Mouse (Mus musculus): Measurements from ENCODE around the gene Lat. TPM values are rescaled to one million over a fixed set of nuclear protein-coding genes. Genes with fewer than 3 reads are reported as not detected.

The Lat gene
- polyA plus RNA-seq, 1 experiment, result 0.23 TPM

DNA sequence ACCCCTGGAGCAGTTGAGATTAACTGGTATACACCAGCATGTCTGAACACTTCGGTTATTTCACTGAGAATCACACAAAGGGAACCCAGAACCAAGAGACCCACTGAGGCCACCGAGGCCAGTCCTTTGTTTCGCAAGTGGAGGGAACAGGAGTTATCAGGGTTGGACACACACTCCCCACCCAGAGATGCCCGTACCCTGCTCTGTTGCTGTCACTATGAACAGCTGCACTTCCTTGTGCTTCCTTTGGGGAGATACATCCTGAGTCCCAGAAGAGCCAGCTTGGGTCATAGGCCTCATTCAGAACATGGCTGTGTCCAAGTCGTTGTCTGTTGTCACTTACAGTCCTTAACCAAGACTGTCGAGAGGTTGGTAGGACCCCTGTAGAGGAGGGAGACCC is 6.3 kb downstream of the Lat start:
- Histone ChIP-seq H3K4me3 (ENCODE audit: insufficient read depth, poor library complexity, severe bottlenecking) (no peak overlapping the region), H3K79me2 (ENCODE audit: control insufficient read depth, insufficient read depth) (no peaks in the 10 kb centered on the region), H3K36me3 (ENCODE audit: control insufficient read depth, insufficient read depth) (no peaks in the 10 kb centered on the region), H3ac (ENCODE audit: control insufficient read depth, insufficient read length, low read depth) (no peak overlapping the region), H3K79me3 (ENCODE audit: low read depth) (no peaks in the 10 kb centered on the region), H3K27me3 (ENCODE audit: control insufficient read depth, insufficient read depth, insufficient read length) (no peaks in the 10 kb centered on the region)
- TF ChIP-seq CEBPB (IDR thresholded peaks at IDR 0.05; ENCODE audit: low read depth) (no peak), MAX (IDR thresholded peaks at IDR 0.05) (no peak), MYOG (IDR thresholded peaks at IDR 0.05; ENCODE audit: control insufficient read depth, extremely low read depth, insufficient read length) (no peak), CTCF (IDR thresholded peaks at IDR 0.05; ENCODE audit: control insufficient read depth, insufficient read depth, insufficient read length) (no peak), FOSL1 (IDR thresholded peaks at IDR 0.05; ENCODE audit: insufficient read depth, low read length, poor library complexity, severe bottlenecking) (no peak), USF1 (IDR thresholded peaks at IDR 0.05; ENCODE audit: low read depth) (no peak), MYOD1 (IDR thresholded peaks at IDR 0.05; ENCODE audit: control insufficient read depth, insufficient read length, low read depth) (no peak)

DNA sequence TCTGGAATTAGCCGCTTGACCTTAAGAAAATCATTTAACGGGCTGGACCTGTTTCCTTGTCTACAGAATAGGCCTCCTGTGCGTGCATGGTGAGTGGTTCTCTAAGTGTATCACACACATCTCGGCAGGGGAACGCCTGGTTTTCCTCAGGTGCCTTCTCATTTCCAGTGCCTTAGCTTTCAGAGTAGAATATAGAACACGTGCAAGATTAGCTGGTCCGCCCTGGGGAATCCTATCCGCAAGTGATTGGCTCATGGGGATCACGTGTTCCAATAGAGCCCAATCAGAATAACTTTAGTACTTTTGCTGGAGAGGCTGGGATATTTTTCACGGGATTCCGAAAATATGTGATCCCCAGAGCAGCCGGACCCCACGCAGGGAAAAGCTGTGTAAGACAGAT is 10.3 kb downstream of the Lat start:
- H3K4me3 ChIP-seq (ENCODE audit: insufficient read depth, poor library complexity, severe bottlenecking), result no peak overlapping the region
- TF ChIP-seq MYOG (IDR thresholded peaks at IDR 0.05; ENCODE audit: control insufficient read depth, extremely low read depth, insufficient read length) (no peak), CTCF (IDR thresholded peaks at IDR 0.05; ENCODE audit: control insufficient read depth, insufficient read depth, insufficient read length) (no peak), USF1 (IDR thresholded peaks at IDR 0.05; ENCODE audit: low read depth) (peak; percentile 94), MYOD1 (IDR thresholded peaks at IDR 0.05; ENCODE audit: control insufficient read depth, insufficient read length, low read depth) (no peak), MAX (IDR thresholded peaks at IDR 0.05) (no peak), FOSL1 (IDR thresholded peaks at IDR 0.05; ENCODE audit: insufficient read depth, low read length, poor library complexity, severe bottlenecking) (no peak)
- no peaks in the 10 kb centered on the region for H3K79me3 ChIP-seq (ENCODE audit: low read depth)
- no peaks in the 10 kb centered on the region for H3K36me3 ChIP-seq (ENCODE audit: control insufficient read depth, insufficient read depth)
- H3K79me2 ChIP-seq (ENCODE audit: control insufficient read depth, insufficient read depth), result no peaks in the 10 kb centered on the region
- H3ac ChIP-seq (ENCODE audit: control insufficient read depth, insufficient read length, low read depth), result no peak overlapping the region
- peaks cover 3% of the 10 kb centered on the region for H3K27me3 ChIP-seq (ENCODE audit: control insufficient read depth, insufficient read depth, insufficient read length)

- Histone ChIP-seq H3K36me3 (ENCODE audit: control insufficient read depth, insufficient read depth) (no peaks in the 10 kb centered on the region), H3K79me3 (ENCODE audit: low read depth) (no peaks in the 10 kb centered on the region), H3ac (ENCODE audit: control insufficient read depth, insufficient read length, low read depth) (no peak overlapping the region), H3K27me3 (ENCODE audit: control insufficient read depth, insufficient read depth, insufficient read length) (peaks cover 8% of the 10 kb centered on the region), H3K4me3 (ENCODE audit: insufficient read depth, poor library complexity, severe bottlenecking) (no peak overlapping the region), H3K79me2 (ENCODE audit: control insufficient read depth, insufficient read depth) (no peaks in the 10 kb centered on the region)
- no peak for TF ChIP-seq MYOD1 (IDR thresholded peaks at IDR 0.05; ENCODE audit: control insufficient read depth, insufficient read length, low read depth)
Observed at GRCm38 (mm10) chr7:126358413-126358812, 11.0 kb downstream of the Lat start.

DNA sequence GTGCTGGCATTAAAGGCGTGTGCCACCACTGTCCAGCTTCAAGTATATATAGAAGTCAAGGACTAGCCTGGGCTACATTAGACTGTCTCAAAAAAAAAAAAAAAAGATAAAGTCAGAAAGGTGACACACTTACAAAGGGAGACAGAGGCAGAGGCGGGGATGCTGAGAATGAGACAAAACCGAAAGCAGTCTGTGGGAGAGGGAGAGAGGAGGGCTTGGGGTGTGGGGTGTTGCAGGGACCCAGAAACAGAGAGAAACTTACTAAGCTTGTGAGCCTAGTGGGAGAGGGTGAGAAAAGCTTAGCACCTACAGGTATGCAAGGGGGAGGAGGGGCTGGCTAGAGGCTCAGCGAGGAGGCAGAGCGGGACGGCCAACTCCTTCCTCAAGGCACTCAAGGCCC is 11.5 kb downstream of the Lat start:
- H3K27me3 ChIP-seq (ENCODE audit: control insufficient read depth, insufficient read depth, insufficient read length), result peaks cover 10% of the 10 kb centered on the region
- TF ChIP-seq MYOD1 (IDR thresholded peaks at IDR 0.05; ENCODE audit: control insufficient read depth, insufficient read length, low read depth) (no peak), MAX (IDR thresholded peaks at IDR 0.05) (no peak), MYOG (IDR thresholded peaks at IDR 0.05; ENCODE audit: control insufficient read depth, extremely low read depth, insufficient read length) (no peak), USF1 (IDR thresholded peaks at IDR 0.05; ENCODE audit: low read depth) (no peak), FOSL1 (IDR thresholded peaks at IDR 0.05; ENCODE audit: insufficient read depth, low read length, poor library complexity, severe bottlenecking) (no peak), CEBPB (IDR thresholded peaks at IDR 0.05; ENCODE audit: low read depth) (no peak), CTCF (IDR thresholded peaks at IDR 0.05; ENCODE audit: control insufficient read depth, insufficient read depth, insufficient read length) (no peak)
- H3K79me3 ChIP-seq (ENCODE audit: low read depth), result no peaks in the 10 kb centered on the region
- no peak overlapping the region for H3K4me3 ChIP-seq (ENCODE audit: insufficient read depth, poor library complexity, severe bottlenecking)
- no peaks in the 10 kb centered on the region for H3K36me3 ChIP-seq (ENCODE audit: control insufficient read depth, insufficient read depth)
- H3K79me2 ChIP-seq (ENCODE audit: control insufficient read depth, insufficient read depth), result no peaks in the 10 kb centered on the region
- no peak overlapping the region for H3ac ChIP-seq (ENCODE audit: control insufficient read depth, insufficient read length, low read depth)

DNA sequence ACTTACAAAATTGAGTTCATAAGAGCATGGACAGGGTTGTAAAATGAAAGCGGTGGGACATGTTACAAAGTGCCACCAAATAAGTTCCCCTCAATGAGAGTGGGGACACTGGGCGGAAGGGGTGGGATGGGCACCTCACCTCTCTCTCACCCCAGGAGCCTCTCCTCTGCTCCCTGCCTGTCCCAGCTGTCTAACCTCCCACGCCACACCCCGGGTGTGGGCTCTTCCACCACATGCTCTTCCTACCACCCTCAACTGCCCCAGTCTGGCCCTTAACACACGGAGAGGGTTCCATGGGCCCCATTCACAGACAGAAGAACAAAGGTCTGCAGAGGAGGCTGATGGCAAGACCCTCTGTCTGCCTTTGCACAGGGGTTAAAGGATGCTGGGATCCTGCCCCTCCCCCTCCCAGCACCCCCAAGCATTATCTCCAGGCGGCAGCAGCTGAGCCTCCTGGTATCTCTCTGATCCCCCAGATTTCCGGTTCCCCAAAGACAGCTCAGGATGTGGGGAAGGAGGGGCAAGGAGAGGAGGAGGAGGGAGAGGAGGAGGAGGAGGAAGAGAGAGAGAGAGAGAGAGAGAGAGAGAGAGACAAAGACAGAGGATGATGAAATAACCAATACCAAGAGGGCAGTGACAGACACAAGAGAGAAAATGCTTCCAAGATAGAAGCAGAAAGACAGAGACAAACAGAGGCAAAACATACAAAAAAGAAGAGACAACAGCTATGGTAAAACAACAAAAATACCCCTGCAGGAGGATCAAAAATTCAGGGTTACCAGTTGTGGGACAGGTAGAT is 12.4 kb downstream of the Lat start:
- no peak overlapping the region for H3K4me3 ChIP-seq (ENCODE audit: insufficient read depth, poor library complexity, severe bottlenecking)
- TF ChIP-seq MYOG (IDR thresholded peaks at IDR 0.05; ENCODE audit: control insufficient read depth, extremely low read depth, insufficient read length) (no peak), USF1 (IDR thresholded peaks at IDR 0.05; ENCODE audit: low read depth) (no peak), FOSL1 (IDR thresholded peaks at IDR 0.05; ENCODE audit: insufficient read depth, low read length, poor library complexity, severe bottlenecking) (no peak), MYOD1 (IDR thresholded peaks at IDR 0.05; ENCODE audit: control insufficient read depth, insufficient read length, low read depth) (no peak), CEBPB (IDR thresholded peaks at IDR 0.05; ENCODE audit: low read depth) (no peak), CTCF (IDR thresholded peaks at IDR 0.05; ENCODE audit: control insufficient read depth, insufficient read depth, insufficient read length) (no peak), MAX (IDR thresholded peaks at IDR 0.05) (no peak)

More for the DNA sequence above, 12.4 kb downstream of the Lat start:
- Histone ChIP-seq H3K27me3 (ENCODE audit: control insufficient read depth, insufficient read depth, insufficient read length) (peaks cover 13% of the 10 kb centered on the region), H3ac (ENCODE audit: control insufficient read depth, insufficient read length, low read depth) (no peak overlapping the region), H3K79me2 (ENCODE audit: control insufficient read depth, insufficient read depth) (no peaks in the 10 kb centered on the region), H3K79me3 (ENCODE audit: low read depth) (no peaks in the 10 kb centered on the region), H3K36me3 (ENCODE audit: control insufficient read depth, insufficient read depth) (no peaks in the 10 kb centered on the region)
